Mouse (Mus musculus) spleen, postnatal 0 days (tissue): ENCODE results near the gene Casr. TPM values are rescaled to one million over a fixed set of nuclear protein-coding genes. Genes with fewer than 3 reads are reported as not detected.

Source experiments
- polyA plus RNA-seq: library from polyadenylated mRNA; unstranded; fragments of >200 nt; fragmentation: Nextera tagmentation; extraction: Ambion mirVana; gene quantifications from 2 replicates; pipeline ENCODE4 v1.2.1, GENCODE M21; 2015

Gene Casr
- not detected in 2 replicates for polyA plus RNA-seq

DNA sequence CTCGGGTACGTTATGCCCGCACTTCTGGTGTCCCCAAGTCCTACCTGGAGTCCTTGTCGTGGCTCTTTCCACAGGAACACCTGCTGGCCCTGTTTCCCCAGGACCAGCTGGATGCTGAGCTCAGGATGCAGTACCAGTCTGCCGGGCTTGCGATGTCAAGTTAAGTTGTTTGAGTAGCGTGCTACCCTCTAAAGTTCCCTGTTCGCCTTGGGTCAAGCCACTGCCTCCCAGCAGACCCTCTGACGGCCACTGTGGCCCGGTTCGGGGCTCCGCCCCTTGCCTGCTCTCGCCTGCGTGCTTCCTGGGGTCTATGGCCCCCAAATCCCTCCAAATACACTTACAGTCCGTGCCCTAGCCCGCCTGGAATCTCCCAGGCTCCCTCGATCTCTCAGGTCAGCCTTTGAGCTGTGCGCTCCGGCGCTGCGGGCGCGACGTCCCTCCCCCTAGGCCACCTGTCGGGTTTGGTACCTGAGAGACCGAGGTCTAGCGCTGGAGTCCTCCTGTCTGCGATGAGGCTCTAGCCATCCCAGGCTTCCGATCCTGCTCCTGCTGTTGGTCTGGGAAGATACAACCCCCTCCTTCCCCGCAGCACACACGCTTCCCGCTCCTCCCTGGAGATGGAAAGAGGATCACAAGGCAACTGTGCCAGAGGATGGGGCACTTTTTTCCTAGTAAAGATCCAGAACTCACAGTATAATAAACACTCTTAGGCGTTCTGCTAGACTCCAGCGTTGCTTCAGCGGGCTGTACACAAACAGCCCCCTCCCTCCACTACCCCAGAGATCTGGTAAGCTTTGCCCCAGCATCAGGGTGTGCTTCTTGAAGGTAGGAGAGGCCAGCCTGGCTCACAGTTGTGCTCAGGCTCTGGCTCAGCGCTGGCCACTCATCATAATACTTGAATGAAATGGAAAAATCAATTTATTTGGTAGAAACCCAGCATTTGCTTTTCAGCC lies at the start of gene Casr:
Casr (minus strand) TSS at position 756 of the 953 bp plus-strand sequence.

DNA sequence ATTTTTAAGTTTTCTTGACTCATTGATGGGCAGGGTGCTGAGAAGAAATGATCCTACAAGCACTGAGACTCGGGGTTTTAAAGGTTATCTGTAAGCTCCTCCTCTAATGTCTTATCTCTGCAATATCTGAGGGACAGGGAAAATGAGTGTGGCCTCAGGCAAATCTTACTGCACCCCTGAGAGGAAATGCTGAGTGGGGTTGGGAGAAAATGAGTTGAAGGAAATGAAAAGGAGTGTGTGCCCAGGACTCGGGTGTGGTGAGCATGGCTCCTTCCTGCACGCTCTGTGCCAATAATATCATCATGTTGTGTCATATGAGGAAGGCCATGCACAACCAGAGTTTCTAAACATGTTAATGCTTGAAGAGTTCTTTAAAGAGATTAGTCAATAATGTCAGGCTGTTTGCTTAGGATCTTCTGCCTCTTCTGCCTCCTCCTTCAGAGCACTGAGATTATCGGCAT lies 106.6 kb downstream of the Casr start, which contains the start of gene Stfa3:
Stfa3 (minus strand) TSS at position 51 of the 461 bp plus-strand sequence.

Other genes starting within 250 kb of the Casr start
- gene BC117090, start 227.8 kb downstream of the Casr start, polyA plus RNA-seq = 18.7 and 20.5 TPM in 2 replicates
- 1,785 and 2,465 TPM in 2 replicates for gene BC100530, start 194.4 kb downstream of the Casr start, polyA plus RNA-seq
- gene Stfa2, start 153.7 kb downstream of the Casr start, polyA plus RNA-seq = 508 and 698 TPM in 2 replicates
- 471 and 625 TPM in 2 replicates for gene Stfa3, start 106.7 kb downstream of the Casr start, polyA plus RNA-seq
- 6.7 and 8.8 TPM in 2 replicates for gene Cd86, start 103.9 kb upstream of the Casr start, polyA plus RNA-seq
- 0.14 and 0.25 TPM in 2 replicates for gene Ildr1, start 131.8 kb upstream of the Casr start, polyA plus RNA-seq
- gene Slc15a2, start 222.8 kb upstream of the Casr start, polyA plus RNA-seq = 0.25 and 6.1 TPM in 2 replicates